ENCODE assay signal across 8 mouse cellular contexts in genomic region chr14:46386478-46387356, GRCm38 (mm10). TPM values are rescaled to one million over a fixed set of nuclear protein-coding genes. Genes with fewer than 3 reads are reported as not detected.
DNase-seq lines count a peak whose midpoint lies in the region; ATAC-seq lines count a peak whose summit lies in the region.

No protein-coding gene starts in this region.

- peak overlapping the region; percentile 83 for H3K27ac ChIP-seq in embryonic facial prominence, embryonic 10.5 days (replicated peaks)
- no peak overlapping the region for H3K27ac ChIP-seq in hindbrain, embryonic 11.5 days (ENCODE audit: low read depth, low read length)
- H3K27ac ChIP-seq in liver, embryonic 11.5 days (ENCODE audit: low read depth, low read length): no peak overlapping the region
- H3K27ac ChIP-seq in stomach, embryonic 16.5 days (ENCODE audit: low read length): peak overlapping the region; percentile 70

- H3K27me3 ChIP-seq in embryonic facial prominence, embryonic 10.5 days (replicated peaks; ENCODE audit: low read depth, poor library complexity, severe bottlenecking): peaks cover 93% of the 10 kb centered on the region
- H3K27me3 ChIP-seq in hindbrain, embryonic 11.5 days (ENCODE audit: control insufficient read depth, insufficient read depth, low read length): peaks cover 56% of the 10 kb centered on the region
- peaks cover 76% of the 10 kb centered on the region for H3K27me3 ChIP-seq in liver, embryonic 11.5 days (replicated peaks; ENCODE audit: control insufficient read depth, insufficient read depth, low read length)
- peaks cover 13% of the 10 kb centered on the region for H3K27me3 ChIP-seq in stomach, embryonic 16.5 days (ENCODE audit: control insufficient read depth, insufficient read depth, low read length)

- H3K4me2 ChIP-seq in hindbrain, embryonic 11.5 days (replicated peaks; ENCODE audit: low read depth, low read length): peak overlapping the region; percentile 81
- peak overlapping the region; percentile 83 for H3K4me2 ChIP-seq in liver, embryonic 11.5 days
- H3K4me2 ChIP-seq in stomach, embryonic 16.5 days (ENCODE audit: low read depth, low read length): peak overlapping the region; percentile 63

- no peaks in the 10 kb centered on the region for H3K9me3 ChIP-seq in embryonic facial prominence, embryonic 10.5 days
- H3K9me3 ChIP-seq in hindbrain, embryonic 11.5 days (ENCODE audit: control insufficient read depth, low read length): no peaks in the 10 kb centered on the region
- no peaks in the 10 kb centered on the region for H3K9me3 ChIP-seq in liver, embryonic 11.5 days (ENCODE audit: control insufficient read depth, low read length)
- no peaks in the 10 kb centered on the region for H3K9me3 ChIP-seq in stomach, embryonic 16.5 days (replicated peaks; ENCODE audit: control insufficient read depth, low read length)

- H3K36me3 ChIP-seq in embryonic facial prominence, embryonic 10.5 days (replicated peaks): peaks cover 15% of the 10 kb centered on the region
- H3K36me3 ChIP-seq in hindbrain, embryonic 11.5 days (ENCODE audit: control insufficient read depth, insufficient read depth, low read length): no peaks in the 10 kb centered on the region
- no peaks in the 10 kb centered on the region for H3K36me3 ChIP-seq in liver, embryonic 11.5 days (ENCODE audit: control insufficient read depth, insufficient read depth, low read length)
- no peaks in the 10 kb centered on the region for H3K36me3 ChIP-seq in stomach, embryonic 16.5 days (ENCODE audit: control insufficient read depth, insufficient read depth, low read length)

- DNase-seq in adrenal gland, postnatal 10 days: peak; percentile 22
- no peak for DNase-seq in adrenal gland, postnatal 4 days (ENCODE audit: low spot score in 2 of 2)
- DNase-seq in embryonic facial prominence, embryonic 10.5 days (ENCODE audit: low spot score): no peak
- DNase-seq in hindbrain, embryonic 11.5 days (ENCODE audit: low spot score): no peak
- no peak for DNase-seq in liver, embryonic 11.5 days (ENCODE audit: low spot score)
- no peak for DNase-seq in thymus, postnatal 25 days
- DNase-seq in right cerebral cortex, postnatal 14 days: no peak

- no peak overlapping the region for H3K9ac ChIP-seq in hindbrain, embryonic 11.5 days (ENCODE audit: low read depth, low read length)
- no peak overlapping the region for H3K9ac ChIP-seq in liver, embryonic 11.5 days (ENCODE audit: low read depth, low read length)
- H3K9ac ChIP-seq in stomach, embryonic 16.5 days (ENCODE audit: low read length): peak overlapping the region; percentile 78

- peak; percentile 8; the same call in 1 of the 2 replicates for ATAC-seq in hindbrain, embryonic 11.5 days (ENCODE audit: low FRiP score)
- ATAC-seq in liver, embryonic 11.5 days (replicated peaks; ENCODE audit: low FRiP score): no peak
- ATAC-seq in stomach, embryonic 16.5 days (ENCODE audit: insufficient read depth, low FRiP score): no peak

- H3K4me1 ChIP-seq in embryonic facial prominence, embryonic 10.5 days: peaks cover 68% of the 10 kb centered on the region
- H3K4me1 ChIP-seq in hindbrain, embryonic 11.5 days (replicated peaks; ENCODE audit: control insufficient read depth, insufficient read depth, low read length): 0 out of 2 replicates have a peak, but pooled peaks cover 5% of the 10 kb centered on the region
- H3K4me1 ChIP-seq in liver, embryonic 11.5 days (replicated peaks; ENCODE audit: control insufficient read depth, insufficient read depth, low read length): peaks cover 14% of the 10 kb centered on the region
- H3K4me1 ChIP-seq in stomach, embryonic 16.5 days (ENCODE audit: control insufficient read depth, insufficient read depth, low read length): peaks cover 8% of the 10 kb centered on the region; the same call in 1 of the 2 replicates

- under 1% methylated on average over 28 of the region's 28 CpGs for WGBS in embryonic facial prominence, embryonic 10.5 days
- WGBS in hindbrain, embryonic 11.5 days: 1% methylated on average over 28 of the region's 28 CpGs
- WGBS in liver, embryonic 11.5 days: 1% methylated on average over 28 of the region's 28 CpGs
- under 1% methylated on average over 28 of the region's 28 CpGs for WGBS in stomach, embryonic 16.5 days

- H3K4me3 ChIP-seq in embryonic facial prominence, embryonic 10.5 days: peak overlapping the region; percentile 68
- H3K4me3 ChIP-seq in hindbrain, embryonic 11.5 days (ENCODE audit: low read depth, low read length): peak overlapping the region; percentile 48
- H3K4me3 ChIP-seq in liver, embryonic 11.5 days (ENCODE audit: low read depth, low read length): peak overlapping the region; percentile 58
- peak overlapping the region; percentile 66 for H3K4me3 ChIP-seq in stomach, embryonic 16.5 days (replicated peaks; ENCODE audit: low read length)

RNA-seq across cellular contexts. Expression of gene Bmp4, which starts 3.8 kb away (rescaled TPM):
- total RNA-seq in adrenal gland, postnatal 10 days (2021): 10 to 100 TPM in 1 of 2 experiments, 1 to 10 TPM in 1; 8.6 to 10.3 TPM
- 10 to 100 TPM in 1 of 2 experiments, 1 to 10 TPM in 1; 8.4 to 11.4 TPM for total RNA-seq in adrenal gland, postnatal 4 days (2021)
- polyA plus RNA-seq in embryonic facial prominence, embryonic 10.5 days (2016; fragmentation: Nextera tagmentation; extraction: Ambion mirVana): 22.9 and 24.8 TPM in 2 replicates
- polyA plus RNA-seq in hindbrain, embryonic 11.5 days (2014; fragmentation: Nextera tagmentation; extraction: Ambion mirVana): 11.4 and 12.3 TPM in 2 replicates
- polyA plus RNA-seq in liver, embryonic 11.5 days (2014; fragmentation: Nextera tagmentation; extraction: Ambion mirVana): 6.9 and 10.3 TPM in 2 replicates
- polyA plus RNA-seq in stomach, embryonic 16.5 days (2015; fragmentation: Nextera tagmentation; extraction: Ambion mirVana): 50.0 and 59.9 TPM in 2 replicates

RNA-seq across cellular contexts. Expression of gene Gm15217, which starts 7.5 kb away (rescaled TPM):
- total RNA-seq in adrenal gland, postnatal 10 days (2021): not detected
- total RNA-seq in adrenal gland, postnatal 4 days (2021): 1 to 10 TPM in 1 of 2 experiments, not detected in 1; 1.2 TPM
- not detected in 2 replicates for polyA plus RNA-seq in embryonic facial prominence, embryonic 10.5 days (2016; fragmentation: Nextera tagmentation; extraction: Ambion mirVana)
- not detected in 2 replicates for polyA plus RNA-seq in hindbrain, embryonic 11.5 days (2014; fragmentation: Nextera tagmentation; extraction: Ambion mirVana)
- 0.26 TPM in 1 of 2 replicates, not detected in the other for polyA plus RNA-seq in liver, embryonic 11.5 days (2014; fragmentation: Nextera tagmentation; extraction: Ambion mirVana)
- 0.19 TPM in 1 of 2 replicates, not detected in the other for polyA plus RNA-seq in stomach, embryonic 16.5 days (2015; fragmentation: Nextera tagmentation; extraction: Ambion mirVana)

Comparison
In these comparisons a context has a peak if more than half of its experiments do, and no peak if none do; other contexts are left out.
1. H3K27ac ChIP-seq: peak in embryonic facial prominence, embryonic 10.5 days (single experiment) and stomach, embryonic 16.5 days (single experiment); none in hindbrain, embryonic 11.5 days (single experiment) and liver, embryonic 11.5 days (single experiment).
2. Peak in every context shown above with its lines, with median percentiles within 50 percentile points of each other: H3K4me3 ChIP-seq and H3K4me2 ChIP-seq.